Mouse (Mus musculus) embryonic fibroblast, embryonic 13.5 days (primary cell): ENCODE results near the gene Olfr67.

Source experiments
- CTCF ChIP-seq: IDR thresholded peaks from 2 replicates; pipeline ENCODE4 v1.5.1; 2011; ENCODE audit warnings: mild to moderate bottlenecking, control low read depth, low read length, moderate library complexity, borderline replicate concordance; ENCODE audit not compliant: insufficient read depth
- POLR2A ChIP-seq: IDR thresholded peaks from 2 replicates; pipeline ENCODE4 v1.6.1; 2011; ENCODE audit warnings: low read depth, mild to moderate bottlenecking, control low read depth, low read length, moderate library complexity

- TF ChIP-seq CTCF, result no peak
- no peak for TF ChIP-seq POLR2A
These were observed 20.1 kb downstream of the Olfr67 start, which contains the start of gene Olfr69 for GRCm38 (mm10) chr7:103771494-103771893.
